Mouse (Mus musculus) C2C12 (cell line): Measurements from ENCODE around the gene Olfr853. TPM values are rescaled to one million over a fixed set of nuclear protein-coding genes. Genes with fewer than 3 reads are reported as not detected.

ENCODE experiments used
- H3K27me3 ChIP-seq: one replicate; pipeline ENCODE4 v1.6.1; 2011; ENCODE audit not compliant: control insufficient read depth, insufficient read depth, insufficient read length
- H3K36me3 ChIP-seq: one replicate; pipeline ENCODE4 v1.6.1; 2011; ENCODE audit not compliant: control insufficient read depth, insufficient read depth
- H3K4me3 ChIP-seq: one replicate; pipeline ENCODE4 v1.5.1; 2011; ENCODE audit warnings: mild to moderate bottlenecking, control low read depth; ENCODE audit not compliant: poor library complexity, insufficient read depth, severe bottlenecking
- H3K79me2 ChIP-seq: one replicate; pipeline ENCODE4 v1.6.1; 2011; ENCODE audit not compliant: control insufficient read depth, insufficient read depth
- H3K79me3 ChIP-seq: one replicate; pipeline ENCODE4 v1.6.1; 2011; ENCODE audit warnings: low read depth, control low read depth
- H3ac ChIP-seq: one replicate; pipeline ENCODE3; 2011; ENCODE audit warnings: low read depth; ENCODE audit not compliant: control insufficient read depth, insufficient read length
- CEBPB ChIP-seq: IDR thresholded peaks from one replicate; pipeline ENCODE4 v1.6.1; 2011; ENCODE audit warnings: low read depth, mild to moderate bottlenecking, control low read depth, moderate library complexity
- CTCF ChIP-seq: IDR thresholded peaks from one replicate; pipeline ENCODE4 v1.5.1; 2011; ENCODE audit not compliant: control insufficient read depth, insufficient read depth, insufficient read length
- FOSL1 ChIP-seq: IDR thresholded peaks from one replicate; pipeline ENCODE4 v1.8.0; 2011; ENCODE audit warnings: mild to moderate bottlenecking, low read length; ENCODE audit not compliant: poor library complexity, insufficient read depth, severe bottlenecking
- MAX ChIP-seq: IDR thresholded peaks from one replicate; pipeline ENCODE4 v1.6.1; 2011; ENCODE audit warnings: mild to moderate bottlenecking, control low read depth
- MYOD1 ChIP-seq: IDR thresholded peaks from one replicate; pipeline ENCODE4 v1.6.1; 2011; ENCODE audit warnings: low read depth; ENCODE audit not compliant: control insufficient read depth, insufficient read length
- MYOG ChIP-seq: IDR thresholded peaks from one replicate; pipeline ENCODE4 v1.6.1; 2011; ENCODE audit not compliant: control insufficient read depth, insufficient read length; ENCODE audit errors: extremely low read depth
- USF1 ChIP-seq: IDR thresholded peaks from one replicate; pipeline ENCODE4 v1.6.1; 2011; ENCODE audit warnings: low read depth, mild to moderate bottlenecking, control low read depth, moderate library complexity
- long read RNA-seq, 2 experiments: library from polyadenylated mRNA; unstranded; transcript quantifications; one replicate each; pipeline ENCODE4 v2.0.0; 2019 to 2020
- polyA plus RNA-seq: library from polyadenylated mRNA; unstranded; fragments of >200 nt; fragmentation: generic; extraction: Trizol; gene quantifications from one replicate; pipeline ENCODE4 v1.2.1, GENCODE M21; 2012; ENCODE audit warnings: missing spikeins

The Olfr853 gene
- not detected for polyA plus RNA-seq
- long read RNA-seq, experiment 1 = 0 reads
- long read RNA-seq, experiment 2 = 0 reads

GRCm38 (mm10) chr9:19540976-19541375 lies at the start of gene Olfr853:
Olfr853 (minus strand) TSS chr9:19541076.
- H3ac ChIP-seq = no peak within 1 kb of the TSS
- H3K36me3 ChIP-seq = no peaks in the 10 kb centered on the region
- H3K79me3 ChIP-seq = no peaks in the 10 kb centered on the region
- no peak within 1 kb of the TSS for H3K4me3 ChIP-seq
- no peaks in the 10 kb centered on the region for H3K79me2 ChIP-seq
- no peak for TF ChIP-seq USF1
- no peak for TF ChIP-seq MYOD1
- TF ChIP-seq FOSL1 = no peak
- no peak for TF ChIP-seq MYOG
- TF ChIP-seq MAX = no peak
- TF ChIP-seq CEBPB = no peak
- TF ChIP-seq CTCF = no peak
- no peaks in the 10 kb centered on the region for H3K27me3 ChIP-seq

- Histone ChIP-seq H3K36me3 (no peaks in the 10 kb centered on the region), H3K4me3 (no peak within 1 kb of the TSS), H3K79me2 (no peaks in the 10 kb centered on the region), H3K79me3 (no peaks in the 10 kb centered on the region), H3ac (no peak within 1 kb of the TSS), H3K27me3 (no peaks in the 10 kb centered on the region)
- TF ChIP-seq MAX (no peak), CEBPB (no peak), MYOD1 (no peak), MYOG (no peak), USF1 (no peak), CTCF (no peak), FOSL1 (no peak)
These were observed 41.4 kb upstream of the Olfr853 start, which contains the start of gene Olfr855 for GRCm38 (mm10) chr9:19582317-19582716. Olfr855 (plus strand) TSS chr9:19582617.

- TF ChIP-seq USF1 = no peak
- no peak for TF ChIP-seq MAX
- TF ChIP-seq MYOD1 = no peak
- no peak for TF ChIP-seq FOSL1
- TF ChIP-seq CEBPB = no peak
- TF ChIP-seq MYOG = no peak
- no peak for TF ChIP-seq CTCF
- Histone ChIP-seq H3K79me2 (no peaks in the 10 kb centered on the region), H3K79me3 (no peaks in the 10 kb centered on the region), H3K27me3 (no peaks in the 10 kb centered on the region), H3ac (no peak within 1 kb of the TSS), H3K36me3 (no peaks in the 10 kb centered on the region), H3K4me3 (no peak within 1 kb of the TSS)
These were observed 26.4 kb upstream of the Olfr853 start, which contains the start of gene Olfr854 for GRCm38 (mm10) chr9:19567282-19567681. Olfr854 (minus strand) TSS chr9:19567382.

GRCm38 (mm10) chr9:19492995-19493394 lies 47.9 kb downstream of the Olfr853 start, which contains the start of gene Olfr851:
Olfr851 (plus strand) TSS chr9:19493295.
- Histone ChIP-seq H3ac (no peak within 1 kb of the TSS), H3K4me3 (no peak within 1 kb of the TSS)
- TF ChIP-seq USF1 (no peak), MYOD1 (no peak), MYOG (no peak), FOSL1 (no peak), MAX (no peak), CTCF (no peak), CEBPB (no peak)

More at GRCm38 (mm10) chr9:19492995-19493394, 47.9 kb downstream of the Olfr853 start, which contains the start of gene Olfr851:
- Histone ChIP-seq H3K79me3 (no peaks in the 10 kb centered on the region), H3K27me3 (no peaks in the 10 kb centered on the region), H3K36me3 (no peaks in the 10 kb centered on the region), H3K79me2 (no peaks in the 10 kb centered on the region)

Other genes starting within 250 kb of the Olfr853 start
- not detected for gene Olfr844, start 224.7 kb downstream of the Olfr853 start, polyA plus RNA-seq
- 0.01 TPM for gene Olfr845, start 204.6 kb downstream of the Olfr853 start, polyA plus RNA-seq
- 0.04 TPM for gene Olfr846, start 177.1 kb downstream of the Olfr853 start, polyA plus RNA-seq
- 0.04 TPM for gene Olfr847, start 162.4 kb downstream of the Olfr853 start, polyA plus RNA-seq
- gene Olfr849, start 100.8 kb downstream of the Olfr853 start, polyA plus RNA-seq = 0.01 TPM
- gene Olfr850, start 62.8 kb downstream of the Olfr853 start, polyA plus RNA-seq = not detected
- not detected for gene Olfr851, start 47.8 kb downstream of the Olfr853 start, polyA plus RNA-seq
- gene Olfr854, start 26.3 kb upstream of the Olfr853 start, polyA plus RNA-seq = not detected
- gene Olfr855, start 41.5 kb upstream of the Olfr853 start, polyA plus RNA-seq = not detected
- 4.3 TPM for gene Zfp317, start 81.0 kb upstream of the Olfr853 start, polyA plus RNA-seq
- gene Olfr857, start 168.4 kb upstream of the Olfr853 start, polyA plus RNA-seq = not detected
- not detected for gene Olfr58, start 239.2 kb upstream of the Olfr853 start, polyA plus RNA-seq